Mouse (Mus musculus) ES-Bruce4 (cell line): Measurements from ENCODE around the gene Abcc4. TPM values are rescaled to one million over a fixed set of nuclear protein-coding genes. Genes with fewer than 3 reads are reported as not detected.

ENCODE experiments used
- H3K27ac ChIP-seq: 2 replicates; pipeline ENCODE4 v1.5.1; 2012; ENCODE audit warnings: low read length, inconsistent platforms; ENCODE audit not compliant: insufficient read depth
- H3K27me3 ChIP-seq: 2 replicates; pipeline ENCODE4 v1.6.1; 2012; ENCODE audit warnings: mild to moderate bottlenecking, low read length, inconsistent platforms; ENCODE audit not compliant: control insufficient read depth, poor library complexity, insufficient read depth, severe bottlenecking
- H3K36me3 ChIP-seq: 2 replicates; pipeline ENCODE4 v1.6.1; 2012; ENCODE audit warnings: inconsistent platforms, mild to moderate bottlenecking, low read length, moderate library complexity; ENCODE audit not compliant: control insufficient read depth, poor library complexity, insufficient read depth, severe bottlenecking
- H3K4me1 ChIP-seq: one replicate; pipeline ENCODE4 v1.8.1; 2011; ENCODE audit warnings: low read length; ENCODE audit not compliant: control insufficient read depth, insufficient read depth
- H3K4me3 ChIP-seq: 2 replicates; pipeline ENCODE4 v1.5.1; 2011; ENCODE audit warnings: low read depth, mild to moderate bottlenecking, low read length
- H3K9ac ChIP-seq: 2 replicates; pipeline ENCODE4 v1.6.1; 2012; ENCODE audit warnings: low read depth, mild to moderate bottlenecking, inconsistent platforms; ENCODE audit not compliant: poor library complexity, severe bottlenecking
- H3K9me3 ChIP-seq: replicated peaks from 2 replicates; pipeline ENCODE4 v1.6.1; 2012; ENCODE audit warnings: mild to moderate bottlenecking, low read length, inconsistent platforms; ENCODE audit not compliant: control insufficient read depth, poor library complexity, insufficient read depth, severe bottlenecking
- CTCF ChIP-seq: IDR thresholded peaks from one replicate; pipeline ENCODE4 v1.8.1; 2011; ENCODE audit warnings: low read depth, low read length
- EP300 ChIP-seq: IDR thresholded peaks from 2 replicates; pipeline ENCODE4 v1.6.1; 2011; ENCODE audit warnings: low read depth, low read length; ENCODE audit not compliant: insufficient read depth
- POLR2A ChIP-seq: IDR thresholded peaks from one replicate; pipeline ENCODE4 v1.8.1; 2011; ENCODE audit warnings: low read length; ENCODE audit not compliant: insufficient read depth
- polyA plus RNA-seq: library from polyadenylated mRNA; stranded (reverse); fragments of >200 nt; gene quantifications from 2 replicates; pipeline ENCODE4 v1.2.4, GENCODE M21; 2011; ENCODE audit warnings: low read depth; ENCODE audit not compliant: missing spikeins, insufficient read depth, insufficient read length

Gene Abcc4
- polyA plus RNA-seq, 1 experiment, result 32.2 TPM

GRCm38 (mm10) chr14:118486349-118486748 is 219.7 kb downstream of the Abcc4 start:
- Histone ChIP-seq H3K9me3 (no peaks in the 10 kb centered on the region; the same call in 1 of the 2 replicates), H3K4me1 (no peaks in the 10 kb centered on the region), H3K36me3 (peaks cover 29% of the 10 kb centered on the region), H3K27ac (no peak overlapping the region), H3K9ac (no peak overlapping the region), H3K27me3 (no peaks in the 10 kb centered on the region), H3K4me3 (no peak overlapping the region)
- TF ChIP-seq EP300 (no peak), CTCF (no peak), POLR2A (no peak)

GRCm38 (mm10) chr14:118485646-118486045 is 220.4 kb downstream of the Abcc4 start:
- Histone ChIP-seq H3K9ac (no peak overlapping the region), H3K4me3 (no peak overlapping the region), H3K4me1 (no peaks in the 10 kb centered on the region), H3K27ac (no peak overlapping the region), H3K9me3 (no peaks in the 10 kb centered on the region; the same call in 1 of the 2 replicates), H3K27me3 (no peaks in the 10 kb centered on the region), H3K36me3 (peaks cover 29% of the 10 kb centered on the region)
- TF ChIP-seq EP300 (no peak), CTCF (peak; percentile 44), POLR2A (no peak)

- Histone ChIP-seq H3K9ac (no peak overlapping the region), H3K36me3 (peaks cover 20% of the 10 kb centered on the region), H3K27ac (no peak overlapping the region), H3K4me3 (no peak overlapping the region), H3K27me3 (no peaks in the 10 kb centered on the region), H3K9me3 (no peaks in the 10 kb centered on the region), H3K4me1 (no peaks in the 10 kb centered on the region)
- TF ChIP-seq EP300, result no peak
- no peak for TF ChIP-seq CTCF
- TF ChIP-seq POLR2A, result no peak
Observed at GRCm38 (mm10) chr14:118482320-118482719, 223.7 kb downstream of the Abcc4 start.

GRCm38 (mm10) chr14:118481779-118482178 is 224.2 kb downstream of the Abcc4 start:
- H3K27me3 ChIP-seq, result no peaks in the 10 kb centered on the region
- no peak overlapping the region for H3K27ac ChIP-seq
- no peak for TF ChIP-seq CTCF
- TF ChIP-seq POLR2A, result no peak
- TF ChIP-seq EP300, result no peak
- H3K9ac ChIP-seq, result no peak overlapping the region
- peaks cover 20% of the 10 kb centered on the region for H3K36me3 ChIP-seq
- no peak overlapping the region for H3K4me3 ChIP-seq
- no peaks in the 10 kb centered on the region for H3K9me3 ChIP-seq
- no peaks in the 10 kb centered on the region for H3K4me1 ChIP-seq

- Histone ChIP-seq H3K9ac (no peak overlapping the region), H3K36me3 (no peaks in the 10 kb centered on the region), H3K4me1 (no peaks in the 10 kb centered on the region), H3K27me3 (no peaks in the 10 kb centered on the region), H3K27ac (no peak overlapping the region), H3K9me3 (no peaks in the 10 kb centered on the region), H3K4me3 (no peak overlapping the region)
- no peak for TF ChIP-seq EP300
- no peak for TF ChIP-seq POLR2A
- no peak for TF ChIP-seq CTCF
Observed at GRCm38 (mm10) chr14:118476329-118476728, 229.7 kb downstream of the Abcc4 start.

- H3K27me3 ChIP-seq, result peaks cover 2% of the 10 kb centered on the region; the same call in 1 of the 2 replicates
- no peaks in the 10 kb centered on the region for H3K36me3 ChIP-seq
- no peaks in the 10 kb centered on the region for H3K4me1 ChIP-seq
- TF ChIP-seq POLR2A, result no peak
- TF ChIP-seq EP300, result no peak
- TF ChIP-seq CTCF, result no peak
- H3K9me3 ChIP-seq, result no peaks in the 10 kb centered on the region
- no peak overlapping the region for H3K27ac ChIP-seq
- no peak overlapping the region for H3K4me3 ChIP-seq
- H3K9ac ChIP-seq, result no peak overlapping the region
Observed at GRCm38 (mm10) chr14:118475100-118475454, 230.9 kb downstream of the Abcc4 start.
